Mouse (Mus musculus): ENCODE results near the gene Olfr772.
"Not testable (repeated sequence)": the region's sequence is repeated elsewhere in the genome, so short reads cannot be mapped to it uniquely, and the experiment has no call there.

Gene Olfr772

DNA sequence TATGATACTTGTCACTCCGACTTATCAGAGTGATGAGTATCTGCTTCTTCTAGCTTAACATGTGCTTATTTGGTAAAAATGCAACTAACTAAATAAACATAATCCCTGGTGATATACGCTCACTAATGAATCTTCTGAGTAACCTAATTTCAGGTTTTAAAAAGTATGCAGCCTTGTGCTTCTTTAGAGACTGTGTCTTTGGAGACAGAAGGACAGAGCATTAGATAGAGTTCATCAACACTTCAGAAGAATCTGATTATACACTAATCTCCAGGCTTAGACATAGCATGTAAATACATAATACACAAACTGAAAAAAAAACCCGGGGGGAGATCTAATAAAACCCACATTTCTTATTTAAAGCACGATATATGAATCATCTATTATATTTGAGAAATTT lies at the start of gene Olfr772:
TSS of gene Olfr772 (minus strand) at position 101 of the 400 bp plus-strand sequence.
- not testable (repeated sequence) for DNase-seq (ENCODE audit: low spot score)

DNA sequence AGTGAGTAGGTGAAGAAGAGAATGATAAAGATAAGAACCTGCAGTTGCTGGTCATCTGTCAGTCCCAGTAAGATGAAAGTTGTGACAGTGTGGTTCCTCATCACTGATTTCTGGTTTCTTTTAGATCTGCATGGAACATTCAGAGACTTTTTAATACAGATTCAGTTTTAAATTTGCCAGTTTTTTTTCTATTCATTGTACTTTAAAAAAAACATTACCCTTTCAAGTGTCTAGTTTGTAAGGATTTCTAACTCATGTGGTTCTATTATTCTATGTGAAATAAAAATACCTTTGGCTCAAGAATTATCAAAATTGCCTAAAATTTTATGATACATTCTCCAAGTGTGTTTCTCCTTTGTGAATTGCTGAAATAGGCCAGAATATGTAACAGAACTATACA lies 9.6 kb upstream of the Olfr772 start, which contains the start of gene Olfr773:
TSS of gene Olfr773 (minus strand) at position 101 of the 400 bp plus-strand sequence.
- DNase-seq (ENCODE audit: low spot score): not testable (repeated sequence)

DNA sequence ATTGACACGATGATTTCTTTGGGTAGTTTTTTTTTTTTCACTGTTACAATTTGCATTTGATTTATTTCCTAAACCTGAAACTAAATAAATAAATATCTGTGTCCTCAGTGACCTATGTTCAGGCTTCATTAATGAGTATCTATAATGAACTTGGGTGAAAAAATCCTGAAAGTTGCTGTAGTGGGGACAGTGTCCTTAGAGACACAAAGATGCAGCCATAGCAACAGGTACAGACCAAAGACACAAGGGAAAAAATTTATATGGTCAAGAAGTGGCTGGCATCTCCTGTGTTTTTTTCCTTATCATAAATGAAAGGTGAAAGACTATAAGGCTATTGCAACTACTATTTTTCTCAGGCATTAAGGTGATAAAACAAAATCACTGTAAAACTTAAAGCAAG lies 13.1 kb downstream of the Olfr772 start, which contains the start of gene Olfr771:
TSS of gene Olfr771 (minus strand) at position 101 of the 400 bp plus-strand sequence.
- no peak for DNase-seq (ENCODE audit: low spot score)

GRCm38 (mm10) chr10:129138898-129139297 lies 38.8 kb downstream of the Olfr772 start, which contains the start of gene Olfr770:
TSS of gene Olfr770 (minus strand) at chr10:129138998.
- no peak for DNase-seq (ENCODE audit: low spot score)
